Mouse (Mus musculus): ENCODE results near the gene Slc44a3. TPM values are rescaled to one million over a fixed set of nuclear protein-coding genes. Genes with fewer than 3 reads are reported as not detected.

The Slc44a3 gene
- polyA plus RNA-seq, 1 experiment from 2014 or later: 0.97 TPM

Other genes starting within 250 kb of the Slc44a3 start
- 0.79 and 1.2 TPM in 2 replicates for gene Tmem56, start 249.3 kb downstream of the Slc44a3 start, polyA plus RNA-seq (2016; fragmentation: Nextera tagmentation; extraction: Ambion mirVana)
- gene Alg14, start 240.6 kb downstream of the Slc44a3 start, polyA plus RNA-seq (2016; fragmentation: Nextera tagmentation; extraction: Ambion mirVana): 28.7 and 38.5 TPM in 2 replicates
- gene Cnn3, start 105.9 kb downstream of the Slc44a3 start, polyA plus RNA-seq (2016; fragmentation: Nextera tagmentation; extraction: Ambion mirVana): 891 and 928 TPM in 2 replicates
- gene 4930432M17Rik, start 138.4 kb upstream of the Slc44a3 start, polyA plus RNA-seq (2016; fragmentation: Nextera tagmentation; extraction: Ambion mirVana): not detected in 2 replicates
- gene F3, start 191.1 kb upstream of the Slc44a3 start, polyA plus RNA-seq (2016; fragmentation: Nextera tagmentation; extraction: Ambion mirVana): 6.5 and 7.6 TPM in 2 replicates

Measured in hindbrain, embryonic 12.5 days (tissue).